Mouse (Mus musculus): Measurements from ENCODE around the gene Lig1. TPM values are rescaled to one million over a fixed set of nuclear protein-coding genes. Genes with fewer than 3 reads are reported as not detected.
A peak's percentile ranks its signal among the peaks of the same experiment; 100 is the strongest.

Gene Lig1
- polyA plus RNA-seq, 2 experiments: 75.9 to 88.2 TPM

DNA sequence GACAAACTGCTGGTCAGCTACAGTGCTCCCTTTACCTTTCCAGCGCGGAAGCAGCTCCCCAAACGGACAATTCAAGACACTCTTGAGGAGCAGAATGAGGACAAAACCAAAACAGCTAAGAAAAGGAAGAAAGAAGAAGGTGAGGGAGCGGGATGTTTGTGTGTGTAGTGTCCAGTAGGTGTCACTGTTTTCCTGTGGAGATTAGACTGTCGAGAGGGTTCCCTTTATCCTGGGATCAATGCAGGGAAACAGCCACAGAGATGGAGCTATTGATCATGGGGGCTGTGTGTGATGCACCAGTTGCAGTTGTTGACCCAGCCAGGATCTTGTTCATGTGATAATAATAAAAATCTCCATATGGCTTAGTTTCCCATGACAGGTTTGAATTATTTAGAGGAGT, 11.5 kb downstream of the Lig1 start:
- no peak overlapping the region for H3K27ac ChIP-seq (replicated peaks; ENCODE audit: low read depth, low read length)
- DNase-seq (ENCODE audit: low spot score) (peak; percentile 23), ATAC-seq (ENCODE audit: low FRiP score, low read depth) (no peak)
- H3K4me2 ChIP-seq (replicated peaks; ENCODE audit: low read depth, low read length, severe bottlenecking): no peak overlapping the region
- TF ChIP-seq POLR2A (IDR thresholded peaks at IDR 0.05; ENCODE audit: borderline replicate concordance, extremely low read depth, insufficient read depth, insufficient read length): no peak
- no peaks in the 10 kb centered on the region for H3K9me3 ChIP-seq (ENCODE audit: control insufficient read depth, low read length)
- H3K4me3 ChIP-seq (replicated peaks; ENCODE audit: low read length): no peak overlapping the region
- WGBS: 47% methylated on average over 5 of the region's 5 CpGs
- no peak overlapping the region for H3K9ac ChIP-seq (ENCODE audit: low read depth, low read length, severe bottlenecking)
- no peaks in the 10 kb centered on the region for H3K4me1 ChIP-seq (ENCODE audit: control insufficient read depth, insufficient read depth, low read length)
- H3K36me3 ChIP-seq (ENCODE audit: control insufficient read depth, insufficient read depth, low read length): peaks cover 91% of the 10 kb centered on the region
- no peaks in the 10 kb centered on the region for H3K27me3 ChIP-seq (ENCODE audit: control insufficient read depth, insufficient read depth, low read length)

DNA sequence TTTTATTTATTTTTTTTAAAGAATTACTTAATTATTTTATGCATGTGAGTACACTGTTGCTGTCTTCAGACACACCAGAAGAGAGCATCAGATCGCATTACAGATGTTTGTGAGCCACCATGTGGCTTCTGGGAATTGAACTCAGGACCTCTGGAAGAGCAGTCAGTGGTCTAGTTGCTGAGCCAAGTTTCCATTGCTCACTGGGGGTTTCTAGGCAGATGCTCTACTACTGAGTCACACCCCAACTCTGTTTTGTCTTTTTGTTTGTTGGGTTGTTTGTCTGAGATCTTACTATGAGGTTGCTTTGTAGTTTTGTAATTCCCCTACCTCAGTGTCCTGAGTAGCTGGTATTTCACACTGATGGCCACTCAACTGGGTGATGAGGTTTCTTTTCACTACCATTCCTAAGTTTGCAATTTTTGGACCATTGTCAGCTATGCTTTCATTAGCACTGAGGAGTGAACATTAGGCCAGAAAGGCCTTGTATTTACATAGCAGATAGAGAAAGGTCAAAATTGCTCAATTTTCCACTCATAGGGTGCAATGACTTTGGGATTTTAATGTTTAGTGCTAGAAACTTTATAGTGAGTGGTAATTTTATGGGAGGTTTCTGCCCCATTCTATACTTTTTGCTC, 13.1 kb downstream of the Lig1 start:
- no peak overlapping the region for H3K4me2 ChIP-seq (replicated peaks; ENCODE audit: low read depth, low read length, severe bottlenecking)
- no peak for TF ChIP-seq POLR2A (IDR thresholded peaks at IDR 0.05; ENCODE audit: borderline replicate concordance, extremely low read depth, insufficient read depth, insufficient read length)
- H3K27me3 ChIP-seq (ENCODE audit: control insufficient read depth, insufficient read depth, low read length): no peaks in the 10 kb centered on the region
- 93% methylated on average over 1 of the region's 1 CpGs for WGBS
- H3K36me3 ChIP-seq (ENCODE audit: control insufficient read depth, insufficient read depth, low read length): peaks cover 92% of the 10 kb centered on the region
- ATAC-seq (ENCODE audit: low FRiP score, low read depth) (no peak), DNase-seq (ENCODE audit: low spot score) (no peak)
- H3K27ac ChIP-seq (replicated peaks; ENCODE audit: low read depth, low read length): no peak overlapping the region
- H3K9me3 ChIP-seq (ENCODE audit: control insufficient read depth, low read length): no peaks in the 10 kb centered on the region
- no peaks in the 10 kb centered on the region for H3K4me1 ChIP-seq (ENCODE audit: control insufficient read depth, insufficient read depth, low read length)
- no peak overlapping the region for H3K9ac ChIP-seq (ENCODE audit: low read depth, low read length, severe bottlenecking)
- H3K4me3 ChIP-seq (replicated peaks; ENCODE audit: low read length): no peak overlapping the region

- Histone ChIP-seq H3K27ac (replicated peaks; ENCODE audit: low read depth, low read length) (no peak overlapping the region), H3K9me3 (ENCODE audit: control insufficient read depth, low read length) (no peaks in the 10 kb centered on the region), H3K36me3 (ENCODE audit: control insufficient read depth, insufficient read depth, low read length) (peaks cover 93% of the 10 kb centered on the region), H3K4me1 (ENCODE audit: control insufficient read depth, insufficient read depth, low read length) (no peaks in the 10 kb centered on the region), H3K27me3 (ENCODE audit: control insufficient read depth, insufficient read depth, low read length) (no peaks in the 10 kb centered on the region), H3K4me2 (replicated peaks; ENCODE audit: low read depth, low read length, severe bottlenecking) (no peak overlapping the region), H3K4me3 (replicated peaks; ENCODE audit: low read length) (no peak overlapping the region), H3K9ac (ENCODE audit: low read depth, low read length, severe bottlenecking) (no peak overlapping the region)
- DNase-seq (ENCODE audit: low spot score) (no peak), ATAC-seq (ENCODE audit: low FRiP score, low read depth) (no peak)
- 96% methylated on average over 2 of the region's 2 CpGs for WGBS
- no peak for TF ChIP-seq POLR2A (IDR thresholded peaks at IDR 0.05; ENCODE audit: borderline replicate concordance, extremely low read depth, insufficient read depth, insufficient read length)
Measured at GRCm38 (mm10) chr7:13291370-13291769, 14.3 kb downstream of the Lig1 start.

DNA sequence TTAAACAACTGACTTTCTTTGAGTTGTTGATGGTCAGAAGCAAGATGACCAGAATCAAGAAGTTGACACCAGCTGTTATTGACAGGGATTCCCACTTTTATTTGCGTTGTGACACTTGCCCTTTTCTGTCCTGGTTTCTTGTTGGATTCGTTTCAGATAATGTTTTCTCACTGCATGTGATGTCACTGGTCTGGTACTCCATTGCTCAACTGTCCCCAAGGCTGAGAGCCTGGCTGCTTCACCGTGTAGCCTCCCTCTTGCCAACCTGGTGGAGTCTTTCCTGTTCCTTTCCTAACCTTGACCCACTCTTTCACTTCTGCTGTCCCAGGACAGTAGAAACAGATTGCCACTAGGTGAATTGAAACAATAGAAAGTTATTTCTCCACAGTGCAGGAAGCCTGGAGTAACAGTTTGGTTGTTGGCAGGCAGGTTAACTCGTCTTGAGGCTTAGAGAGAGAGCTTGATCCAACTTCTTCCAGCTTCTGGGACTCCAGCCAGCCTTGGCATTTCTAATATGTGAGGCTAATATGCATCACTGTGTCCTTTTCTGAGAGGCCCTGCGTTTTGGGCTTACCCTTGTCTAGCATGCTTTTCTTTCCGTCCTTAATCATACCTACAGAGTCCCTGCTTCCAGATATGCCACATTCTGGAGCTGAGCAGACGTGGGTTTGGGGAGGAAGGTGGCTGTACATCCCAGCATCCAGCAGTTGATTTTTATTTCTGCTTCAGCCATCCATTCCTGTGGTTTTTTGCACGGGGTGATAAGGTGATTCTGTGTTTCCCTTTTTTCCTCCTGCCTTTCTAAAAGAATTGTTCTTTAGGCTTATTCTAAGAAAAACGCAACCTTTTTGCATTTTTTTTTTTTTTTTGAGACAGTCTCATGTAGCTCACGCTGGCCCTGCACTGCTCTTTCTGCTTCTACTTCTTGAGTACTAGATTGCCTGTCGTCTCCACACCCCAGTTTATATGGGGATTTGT, 17.1 kb downstream of the Lig1 start:
- no peak overlapping the region for H3K27ac ChIP-seq (replicated peaks; ENCODE audit: low read depth, low read length)
- H3K4me3 ChIP-seq (replicated peaks; ENCODE audit: low read length): no peak overlapping the region
- DNase-seq (ENCODE audit: low spot score): no peak
- H3K4me2 ChIP-seq (replicated peaks; ENCODE audit: low read depth, low read length, severe bottlenecking): no peak overlapping the region
- H3K9ac ChIP-seq (ENCODE audit: low read depth, low read length, severe bottlenecking): no peak overlapping the region
- no peaks in the 10 kb centered on the region for H3K9me3 ChIP-seq (ENCODE audit: control insufficient read depth, low read length)
- no peaks in the 10 kb centered on the region for H3K4me1 ChIP-seq (ENCODE audit: control insufficient read depth, insufficient read depth, low read length)
- 86% methylated on average over 11 of the region's 11 CpGs for WGBS
- ATAC-seq (ENCODE audit: low FRiP score, low read depth): no peak
- H3K36me3 ChIP-seq (ENCODE audit: control insufficient read depth, insufficient read depth, low read length): peaks cover 89% of the 10 kb centered on the region
- no peak for TF ChIP-seq POLR2A (IDR thresholded peaks at IDR 0.05; ENCODE audit: borderline replicate concordance, extremely low read depth, insufficient read depth, insufficient read length)
- no peaks in the 10 kb centered on the region for H3K27me3 ChIP-seq (ENCODE audit: control insufficient read depth, insufficient read depth, low read length)

- no peak overlapping the region for H3K4me2 ChIP-seq (replicated peaks; ENCODE audit: low read depth, low read length, severe bottlenecking)
- DNase-seq (ENCODE audit: low spot score): no peak
- H3K4me1 ChIP-seq (ENCODE audit: control insufficient read depth, insufficient read depth, low read length): no peaks in the 10 kb centered on the region
Measured at GRCm38 (mm10) chr7:13295256-13295655, 18.2 kb downstream of the Lig1 start.

More at GRCm38 (mm10) chr7:13295256-13295655, 18.2 kb downstream of the Lig1 start:
- Histone ChIP-seq H3K9ac (ENCODE audit: low read depth, low read length, severe bottlenecking) (no peak overlapping the region), H3K27me3 (ENCODE audit: control insufficient read depth, insufficient read depth, low read length) (no peaks in the 10 kb centered on the region), H3K27ac (replicated peaks; ENCODE audit: low read depth, low read length) (no peak overlapping the region), H3K9me3 (ENCODE audit: control insufficient read depth, low read length) (no peaks in the 10 kb centered on the region), H3K4me3 (replicated peaks; ENCODE audit: low read length) (no peak overlapping the region), H3K36me3 (ENCODE audit: control insufficient read depth, insufficient read depth, low read length) (peaks cover 89% of the 10 kb centered on the region)
- 94% methylated on average over 7 of the region's 7 CpGs for WGBS
- no peak for TF ChIP-seq POLR2A (IDR thresholded peaks at IDR 0.05; ENCODE audit: borderline replicate concordance, extremely low read depth, insufficient read depth, insufficient read length)
- no peak for ATAC-seq (ENCODE audit: low FRiP score, low read depth)
